Mouse (Mus musculus) stomach, embryonic 16.5 days (tissue): ENCODE results near the gene Uhmk1. TPM values are rescaled to one million over a fixed set of nuclear protein-coding genes. Genes with fewer than 3 reads are reported as not detected.
"Not testable (repeated sequence)": the region's sequence is repeated elsewhere in the genome, so short reads cannot be mapped to it uniquely, and the experiment has no call there.

Source experiments
- ATAC-seq: fragments of 200-750 bp; cut with Nextera tagmentation; 2 replicates; pipeline ENCODE4 v1.8.0; 2017; ENCODE audit warnings: moderate number of reproducible peaks, moderate TSS enrichment; ENCODE audit not compliant: insufficient read depth, low FRiP score
- H3K27ac ChIP-seq: fragments of 300-500 bp; sonication (generic); 2 replicates; pipeline ENCODE4 v1.5.1; 2014; ENCODE audit warnings: low read length
- H3K27me3 ChIP-seq: fragments of 300-500 bp; sonication (generic); 2 replicates; pipeline ENCODE4 v1.6.1; 2014; ENCODE audit warnings: low read length, control low read depth, mixed read lengths; ENCODE audit not compliant: control insufficient read depth, insufficient read depth
- H3K36me3 ChIP-seq: fragments of 300-500 bp; sonication (generic); 2 replicates; pipeline ENCODE4 v1.6.1; 2014; ENCODE audit warnings: low read length; ENCODE audit not compliant: control insufficient read depth, insufficient read depth
- H3K4me1 ChIP-seq: fragments of 300-500 bp; sonication (generic); 2 replicates; pipeline ENCODE4 v1.6.1; 2014; ENCODE audit warnings: low read length, control low read depth, mixed read lengths; ENCODE audit not compliant: control insufficient read depth, insufficient read depth
- H3K4me2 ChIP-seq: fragments of 300-500 bp; sonication (generic); 2 replicates; pipeline ENCODE4 v1.6.1; 2014; ENCODE audit warnings: low read depth, low read length, mixed read lengths
- H3K4me3 ChIP-seq: fragments of 300-500 bp; sonication (generic); replicated peaks from 2 replicates; pipeline ENCODE4 v1.5.1; 2014; ENCODE audit warnings: mild to moderate bottlenecking, low read length
- H3K9ac ChIP-seq: fragments of 300-500 bp; sonication (generic); 2 replicates; pipeline ENCODE4 v1.6.1; 2014; ENCODE audit warnings: low read length
- H3K9me3 ChIP-seq: fragments of 300-500 bp; sonication (generic); replicated peaks from 2 replicates; pipeline ENCODE4 v1.6.1; 2016; ENCODE audit warnings: low read length, control low read depth; ENCODE audit not compliant: control insufficient read depth
- WGBS: fragments of 180-500 bp; shearing (Covaris S2); extraction: QIAGEN DNeasy Blood & Tissue Kit; methylation state at CpG from one replicate; pipeline ENCODE4 v1.1.7; 2014; 5-methylcytosine and 5-hydroxymethylcytosine counted together
- polyA plus RNA-seq: library from polyadenylated mRNA; unstranded; fragments of >200 nt; fragmentation: Nextera tagmentation; extraction: Ambion mirVana; gene quantifications from 2 replicates; pipeline ENCODE4 v1.2.1, GENCODE M21; 2015

The Uhmk1 gene
- polyA plus RNA-seq, result 7.3 and 7.8 TPM in 2 replicates

DNA sequence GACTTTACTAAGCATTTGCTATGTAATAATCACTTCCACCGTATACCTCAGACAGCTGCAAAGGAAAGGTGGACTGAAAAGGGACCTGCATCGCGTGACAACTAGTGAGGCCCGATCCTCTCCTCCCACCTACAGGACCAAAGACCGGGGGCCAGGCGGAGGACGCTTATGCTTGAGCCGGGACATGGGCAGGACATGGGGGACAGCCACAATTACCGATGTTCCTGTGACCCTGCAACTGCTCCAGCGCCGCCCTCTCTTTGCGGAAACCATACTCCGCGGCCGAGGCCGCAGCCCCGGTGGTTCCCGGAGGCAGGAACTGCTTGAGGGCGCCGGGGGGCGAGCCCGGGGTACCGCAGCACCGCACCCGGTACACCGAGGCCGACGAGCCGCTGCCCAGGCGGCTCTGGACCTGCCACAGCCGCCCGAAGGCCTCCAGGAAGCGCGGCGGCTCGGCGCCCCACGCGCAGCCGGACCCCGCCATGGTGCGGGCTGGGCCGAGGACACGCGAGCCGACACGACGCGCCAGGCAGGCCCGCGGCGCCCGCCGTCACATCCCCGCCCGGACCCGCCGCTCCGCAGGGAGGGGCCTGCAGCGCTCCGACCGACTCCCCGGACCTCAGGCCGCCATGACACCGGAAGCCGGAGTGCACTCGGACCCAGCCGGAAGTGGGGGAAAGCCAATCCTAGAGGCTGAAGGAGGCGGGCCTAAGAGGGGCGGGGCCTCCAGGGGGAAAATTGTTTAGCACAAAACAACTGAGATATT lies at the start of gene Uhmk1:
TSS of gene Uhmk1 (minus strand) at position 641 of the 766 bp plus-strand sequence.
- H3K4me1 ChIP-seq, result no peaks in the 10 kb centered on the region
- peaks cover 3% of the 10 kb centered on the region; the same call in 1 of the 2 replicates for H3K36me3 ChIP-seq
- peak within 1 kb of the TSS; percentile 85 for H3K4me3 ChIP-seq
- H3K4me2 ChIP-seq, result peak within 1 kb of the TSS; percentile 68
- peak within 1 kb of the TSS; percentile 96 for H3K9ac ChIP-seq
- WGBS, result under 1% methylated on average over 70 of the region's 70 CpGs
- H3K9me3 ChIP-seq, result no peaks in the 10 kb centered on the region
- peak; percentile 98 for ATAC-seq
- H3K27ac ChIP-seq, result peak within 1 kb of the TSS; percentile 88
- no peaks in the 10 kb centered on the region for H3K27me3 ChIP-seq

DNA sequence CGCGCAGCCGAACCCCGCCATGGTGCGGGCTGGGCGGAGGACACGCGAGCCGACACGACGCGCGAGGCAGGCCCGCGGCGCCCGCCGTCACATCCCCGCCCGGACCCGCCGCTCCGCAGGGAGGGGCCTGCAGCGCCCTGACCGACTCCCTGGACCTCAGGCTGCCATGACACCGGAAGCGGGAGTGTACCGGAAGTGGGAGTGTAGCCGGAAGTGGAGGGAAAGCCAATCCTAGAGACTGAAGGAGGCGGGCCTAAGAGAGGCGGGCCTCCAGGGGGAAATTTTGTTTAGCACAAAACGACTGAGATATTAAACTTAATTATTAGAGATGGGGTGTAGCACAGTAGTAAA lies 40.3 kb upstream of the Uhmk1 start:
- Histone ChIP-seq H3K4me3 (peak overlapping the region; percentile 63), H3K27ac (no peak overlapping the region), H3K4me1 (no peaks in the 10 kb centered on the region), H3K9ac (peak overlapping the region; percentile 82), H3K27me3 (no peaks in the 10 kb centered on the region), H3K9me3 (no peaks in the 10 kb centered on the region), H3K36me3 (no peaks in the 10 kb centered on the region), H3K4me2 (peak overlapping the region; percentile 69)
- WGBS, result 4% methylated on average over 29 of the region's 32 CpGs
- ATAC-seq, result peak; percentile 96

DNA sequence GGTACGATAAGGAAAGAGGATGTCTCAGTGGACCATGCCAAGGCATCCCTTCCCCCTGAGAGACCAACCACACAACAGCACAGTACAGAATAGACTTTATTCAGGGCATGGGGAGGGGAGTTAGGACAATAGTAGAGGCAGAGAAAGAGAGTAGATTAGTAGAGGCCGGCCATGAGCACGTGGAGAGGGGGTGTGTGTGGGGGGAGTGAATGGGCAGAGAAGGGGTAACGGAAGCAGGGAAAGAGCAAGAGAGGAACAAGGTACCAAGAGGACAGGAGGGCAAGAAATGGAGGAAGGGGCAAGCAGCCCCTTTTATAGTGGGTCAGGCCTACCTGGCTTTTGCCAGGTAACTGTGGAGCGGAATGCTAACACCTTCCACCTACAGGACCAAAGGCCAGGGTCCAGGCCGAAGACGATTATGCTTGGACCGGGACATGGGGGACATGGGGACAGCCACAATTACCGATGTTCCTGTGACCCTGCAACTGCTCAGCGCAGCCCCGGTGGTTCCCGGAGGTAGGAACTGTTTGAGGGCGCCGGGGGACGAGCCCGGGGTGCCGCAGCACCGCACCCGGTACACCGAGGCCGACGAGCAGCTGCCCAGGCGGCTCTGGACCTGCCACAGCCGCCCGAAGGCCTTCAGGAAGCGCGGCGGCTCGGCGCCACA lies 39.8 kb upstream of the Uhmk1 start:
- ATAC-seq, result peak; percentile 44; the same call in 1 of the 2 replicates
- no peaks in the 10 kb centered on the region for H3K9me3 ChIP-seq
- no peaks in the 10 kb centered on the region for H3K36me3 ChIP-seq
- WGBS, result 26% methylated on average over 30 of the region's 30 CpGs
- no peaks in the 10 kb centered on the region for H3K27me3 ChIP-seq
- no peaks in the 10 kb centered on the region for H3K4me1 ChIP-seq
- H3K4me2 ChIP-seq, result peak overlapping the region; percentile 69
- peak overlapping the region; percentile 82 for H3K9ac ChIP-seq
- peak overlapping the region; percentile 63 for H3K4me3 ChIP-seq
- H3K27ac ChIP-seq, result no peak overlapping the region

DNA sequence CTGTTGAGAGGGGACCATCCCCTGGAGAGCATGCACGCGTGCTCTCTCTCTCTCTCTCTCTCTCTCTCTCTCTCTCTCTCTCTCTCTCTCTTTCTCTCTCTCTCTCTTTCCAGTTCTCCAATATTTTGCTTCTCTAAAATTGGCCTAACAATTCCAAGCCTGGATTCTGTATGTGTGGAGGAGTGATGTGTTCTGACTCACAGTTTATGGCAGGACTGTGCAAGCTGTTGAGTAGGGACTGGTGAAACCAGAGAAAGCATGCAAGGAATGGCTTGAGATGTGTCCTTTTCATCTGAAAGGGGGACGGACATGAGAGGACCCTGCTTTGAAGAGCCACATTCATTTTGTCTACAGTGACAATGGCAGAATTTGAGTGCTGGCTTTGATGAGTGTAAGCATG lies 29.8 kb upstream of the Uhmk1 start:
- Histone ChIP-seq H3K4me2 (no peak overlapping the region), H3K36me3 (no peaks in the 10 kb centered on the region), H3K4me3 (no peak overlapping the region), H3K4me1 (no peaks in the 10 kb centered on the region), H3K27ac (no peak overlapping the region), H3K27me3 (no peaks in the 10 kb centered on the region), H3K9ac (no peak overlapping the region), H3K9me3 (no peaks in the 10 kb centered on the region)
- ATAC-seq, result no peak
- WGBS, result 85% methylated on average over 3 of the region's 3 CpGs

DNA sequence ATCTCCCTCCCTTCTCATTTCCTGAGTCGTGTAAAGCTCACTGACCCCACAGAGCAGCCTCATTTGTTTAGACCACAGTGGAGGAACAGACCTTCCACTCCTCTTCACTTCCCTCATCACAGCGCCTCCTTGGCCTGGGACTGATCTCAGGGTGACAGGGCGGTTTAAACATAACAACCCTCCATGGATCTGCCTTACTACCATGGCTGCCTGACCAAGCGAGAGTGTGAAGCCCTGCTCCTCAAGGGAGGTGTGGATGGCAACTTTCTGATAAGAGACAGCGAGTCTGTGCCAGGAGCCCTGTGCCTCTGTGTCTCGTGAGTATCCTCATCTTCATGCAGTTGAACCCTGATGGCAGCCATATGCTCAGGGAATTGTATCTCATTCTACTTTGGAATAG lies 17.5 kb upstream of the Uhmk1 start, which contains the start of gene Sh2d1b2:
TSS of gene Sh2d1b2 (plus strand) at position 62 of the 400 bp plus-strand sequence.
- H3K9ac ChIP-seq, H3K27ac ChIP-seq, H3K9me3 ChIP-seq, H3K27me3 ChIP-seq, H3K4me1 ChIP-seq, H3K36me3 ChIP-seq, H3K4me3 ChIP-seq, H3K4me2 ChIP-seq, ATAC-seq: not testable (repeated sequence)
- 66% methylated on average over 5 of the region's 6 CpGs for WGBS

DNA sequence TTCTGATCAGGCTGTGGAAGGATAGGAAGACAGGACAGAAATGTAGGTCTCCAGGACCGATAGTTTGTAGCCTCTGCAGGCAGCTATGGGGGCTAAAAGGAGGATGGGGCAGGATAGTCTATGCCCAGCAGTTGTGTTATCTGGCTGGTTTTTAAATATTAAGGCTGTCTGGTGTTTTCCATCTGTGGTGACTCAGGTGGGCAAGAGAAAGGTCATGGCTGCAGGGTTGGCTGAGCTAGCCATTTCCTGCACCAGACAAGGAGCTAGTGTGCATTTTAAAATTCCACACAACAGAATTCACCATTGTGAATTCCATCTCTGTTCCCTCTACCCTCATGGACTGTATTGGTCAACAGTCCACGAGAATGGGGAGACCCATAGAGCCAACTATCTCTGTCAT lies 8.1 kb upstream of the Uhmk1 start:
- H3K9me3 ChIP-seq, result no peaks in the 10 kb centered on the region
- no peak for ATAC-seq
- H3K4me2 ChIP-seq, result no peak overlapping the region
- no peak overlapping the region for H3K27ac ChIP-seq
- H3K36me3 ChIP-seq, result no peaks in the 10 kb centered on the region
- H3K27me3 ChIP-seq, result no peaks in the 10 kb centered on the region
- 81% methylated on average over 2 of the region's 2 CpGs for WGBS
- H3K4me1 ChIP-seq, result no peaks in the 10 kb centered on the region
- no peak overlapping the region for H3K9ac ChIP-seq
- H3K4me3 ChIP-seq, result no peak overlapping the region

DNA sequence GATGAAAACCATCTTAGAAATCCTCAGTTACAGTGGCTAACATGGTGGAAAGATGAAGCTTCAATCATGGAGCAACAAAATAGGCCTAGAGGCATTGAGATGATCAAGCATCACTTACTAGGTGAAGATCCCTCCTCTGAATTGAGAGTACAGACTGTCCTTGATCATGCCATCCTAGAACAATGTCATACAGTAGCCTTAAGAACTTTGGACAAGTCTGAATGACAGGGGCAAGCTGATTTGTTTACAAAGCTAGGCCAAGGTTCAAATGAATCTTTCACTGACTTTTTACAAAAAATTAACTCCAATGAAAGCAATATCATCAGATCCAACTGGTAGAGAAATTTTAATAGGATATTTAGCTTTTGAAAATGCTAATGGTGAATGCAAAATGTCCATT lies 5.2 kb upstream of the Uhmk1 start:
- Histone ChIP-seq H3K27me3 (no peaks in the 10 kb centered on the region), H3K9ac (no peak overlapping the region), H3K9me3 (no peaks in the 10 kb centered on the region), H3K4me1 (no peaks in the 10 kb centered on the region), H3K4me3 (no peak overlapping the region), H3K27ac (no peak overlapping the region), H3K36me3 (no peaks in the 10 kb centered on the region), H3K4me2 (no peak overlapping the region)
- ATAC-seq, result no peak

DNA sequence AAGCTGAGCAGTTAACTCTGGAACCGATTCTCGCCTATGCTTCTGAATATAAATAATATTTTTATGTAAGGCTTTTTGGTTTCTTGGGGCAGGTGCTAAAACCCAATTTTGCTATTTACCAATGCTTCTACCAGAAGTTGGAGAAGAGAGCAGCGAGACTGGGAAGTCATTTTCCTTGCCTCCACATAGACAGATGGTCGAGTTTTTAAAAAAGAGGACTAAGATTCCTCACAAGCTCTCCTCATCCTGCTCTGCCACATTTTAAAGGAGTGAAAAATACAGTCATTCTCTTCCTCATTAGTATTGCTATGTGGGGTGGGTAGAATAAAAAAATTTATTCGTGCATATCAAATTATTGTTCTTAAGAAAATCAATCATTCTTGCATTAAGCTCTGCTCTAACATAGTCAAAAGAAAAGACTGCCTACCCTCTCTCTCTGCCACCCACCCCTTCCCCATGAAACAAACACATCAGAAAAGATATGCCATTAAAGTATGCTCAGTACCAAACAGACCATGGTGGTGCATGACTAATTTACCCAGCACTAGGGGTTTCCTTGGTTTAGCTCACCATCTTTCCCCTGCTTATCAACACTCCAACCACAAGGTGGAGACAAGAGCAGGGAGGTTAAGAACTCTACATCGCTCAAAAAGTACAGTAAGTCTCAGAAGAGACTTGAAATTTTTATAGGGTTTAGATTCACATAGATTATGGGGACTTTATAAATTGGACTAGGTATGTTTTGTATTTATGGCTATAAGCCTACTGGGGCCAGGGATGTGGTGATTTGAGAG lies 3.1 kb upstream of the Uhmk1 start:
- Histone ChIP-seq H3K4me2 (no peak overlapping the region), H3K27me3 (no peaks in the 10 kb centered on the region), H3K4me1 (no peaks in the 10 kb centered on the region), H3K9ac (no peak overlapping the region), H3K9me3 (no peaks in the 10 kb centered on the region), H3K4me3 (no peak overlapping the region), H3K36me3 (no peaks in the 10 kb centered on the region), H3K27ac (no peak overlapping the region)
- 79% methylated on average over 6 of the region's 6 CpGs for WGBS
- ATAC-seq, result no peak

DNA sequence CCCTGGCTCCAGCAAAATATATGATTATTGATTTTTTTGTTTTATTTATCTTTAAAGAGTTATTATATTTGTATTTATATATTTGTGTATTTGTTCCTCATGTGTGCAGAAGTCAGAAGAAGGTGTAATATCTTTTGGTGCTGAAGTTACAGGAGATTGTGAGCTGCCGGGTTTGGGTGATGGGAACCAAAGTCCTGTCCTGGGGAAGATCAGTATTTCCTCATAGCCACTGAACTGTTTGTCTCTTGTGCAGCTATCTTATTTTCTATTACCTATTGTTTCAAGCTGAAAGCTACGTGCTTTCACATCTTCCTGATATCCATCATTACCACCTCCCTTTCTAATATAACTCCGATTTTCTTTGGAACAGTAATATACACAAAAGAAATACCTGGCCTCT lies 393 bp upstream of the Uhmk1 start:
- peak overlapping the region; percentile 96 for H3K9ac ChIP-seq
- 71% methylated on average over 3 of the region's 3 CpGs for WGBS
- ATAC-seq, result no peak
- H3K36me3 ChIP-seq, result no peaks in the 10 kb centered on the region
- no peaks in the 10 kb centered on the region for H3K4me1 ChIP-seq
- peak overlapping the region; percentile 44 for H3K4me2 ChIP-seq
- peak overlapping the region; percentile 85 for H3K4me3 ChIP-seq
- H3K9me3 ChIP-seq, result no peaks in the 10 kb centered on the region
- peak overlapping the region; percentile 88; the same call in 1 of the 2 replicates for H3K27ac ChIP-seq
- no peaks in the 10 kb centered on the region for H3K27me3 ChIP-seq
